Mouse (Mus musculus) C2C12 (cell line): ENCODE data around the gene Mthfd1l. TPM values are rescaled to one million over a fixed set of nuclear protein-coding genes. Genes with fewer than 3 reads are reported as not detected.

ENCODE experiments used
- H3K27me3 ChIP-seq: one replicate; pipeline ENCODE4 v1.6.1; 2011; ENCODE audit not compliant: control insufficient read depth, insufficient read depth, insufficient read length
- H3K36me3 ChIP-seq: one replicate; pipeline ENCODE4 v1.6.1; 2011; ENCODE audit not compliant: control insufficient read depth, insufficient read depth
- H3K4me3 ChIP-seq: one replicate; pipeline ENCODE4 v1.5.1; 2011; ENCODE audit warnings: mild to moderate bottlenecking, control low read depth; ENCODE audit not compliant: poor library complexity, insufficient read depth, severe bottlenecking
- H3K79me2 ChIP-seq: one replicate; pipeline ENCODE4 v1.6.1; 2011; ENCODE audit not compliant: control insufficient read depth, insufficient read depth
- H3K79me3 ChIP-seq: one replicate; pipeline ENCODE4 v1.6.1; 2011; ENCODE audit warnings: low read depth, control low read depth
- H3ac ChIP-seq: one replicate; pipeline ENCODE3; 2011; ENCODE audit warnings: low read depth; ENCODE audit not compliant: control insufficient read depth, insufficient read length
- CEBPB ChIP-seq: IDR thresholded peaks from one replicate; pipeline ENCODE4 v1.6.1; 2011; ENCODE audit warnings: low read depth, mild to moderate bottlenecking, control low read depth, moderate library complexity
- CTCF ChIP-seq: IDR thresholded peaks from one replicate; pipeline ENCODE4 v1.5.1; 2011; ENCODE audit not compliant: control insufficient read depth, insufficient read depth, insufficient read length
- FOSL1 ChIP-seq: IDR thresholded peaks from one replicate; pipeline ENCODE4 v1.8.0; 2011; ENCODE audit warnings: mild to moderate bottlenecking, low read length; ENCODE audit not compliant: poor library complexity, insufficient read depth, severe bottlenecking
- MAX ChIP-seq: IDR thresholded peaks from one replicate; pipeline ENCODE4 v1.6.1; 2011; ENCODE audit warnings: mild to moderate bottlenecking, control low read depth
- MYOD1 ChIP-seq: IDR thresholded peaks from one replicate; pipeline ENCODE4 v1.6.1; 2011; ENCODE audit warnings: low read depth; ENCODE audit not compliant: control insufficient read depth, insufficient read length
- MYOG ChIP-seq: IDR thresholded peaks from one replicate; pipeline ENCODE4 v1.6.1; 2011; ENCODE audit not compliant: control insufficient read depth, insufficient read length; ENCODE audit errors: extremely low read depth
- USF1 ChIP-seq: IDR thresholded peaks from one replicate; pipeline ENCODE4 v1.6.1; 2011; ENCODE audit warnings: low read depth, mild to moderate bottlenecking, control low read depth, moderate library complexity
- polyA plus RNA-seq: library from polyadenylated mRNA; unstranded; fragments of >200 nt; fragmentation: generic; extraction: Trizol; gene quantifications from one replicate; pipeline ENCODE4 v1.2.1, GENCODE M21; 2012; ENCODE audit warnings: missing spikeins

Gene Mthfd1l
- polyA plus RNA-seq, 1 experiment: 43.6 TPM

- Histone ChIP-seq H3K27me3 (no peaks in the 10 kb centered on the region), H3K79me3 (no peaks in the 10 kb centered on the region), H3ac (no peak overlapping the region), H3K79me2 (no peaks in the 10 kb centered on the region), H3K4me3 (no peak overlapping the region), H3K36me3 (peaks cover 11% of the 10 kb centered on the region)
- TF ChIP-seq CEBPB (no peak), MAX (no peak), CTCF (no peak), MYOD1 (no peak), USF1 (no peak)
Observed at GRCm38 (mm10) chr10:4159541-4160090, 186.7 kb downstream of the Mthfd1l start.

GRCm38 (mm10) chr10:4160242-4160785 lies 187.4 kb downstream of the Mthfd1l start:
- Histone ChIP-seq H3ac (no peak overlapping the region), H3K79me2 (no peaks in the 10 kb centered on the region), H3K36me3 (peaks cover 11% of the 10 kb centered on the region), H3K27me3 (no peaks in the 10 kb centered on the region), H3K79me3 (no peaks in the 10 kb centered on the region), H3K4me3 (no peak overlapping the region)
- TF ChIP-seq CTCF (no peak), MYOG (no peak), CEBPB (no peak), MYOD1 (no peak), FOSL1 (no peak), USF1 (no peak)

- Histone ChIP-seq H3K4me3 (no peak overlapping the region), H3K36me3 (no peaks in the 10 kb centered on the region), H3K79me2 (no peaks in the 10 kb centered on the region), H3K27me3 (no peaks in the 10 kb centered on the region), H3K79me3 (no peaks in the 10 kb centered on the region), H3ac (no peak overlapping the region)
- no peak for TF ChIP-seq CTCF
- TF ChIP-seq MAX: no peak
- TF ChIP-seq USF1: no peak
- TF ChIP-seq FOSL1: no peak
- TF ChIP-seq MYOG: no peak
- TF ChIP-seq CEBPB: no peak
- TF ChIP-seq MYOD1: no peak
Observed at GRCm38 (mm10) chr10:4162049-4162448, 189.1 kb downstream of the Mthfd1l start.

GRCm38 (mm10) chr10:4162976-4163375 lies 190.1 kb downstream of the Mthfd1l start:
- TF ChIP-seq FOSL1: no peak
- no peak for TF ChIP-seq CTCF
- no peak for TF ChIP-seq USF1
- no peak for TF ChIP-seq MYOG
- no peak for TF ChIP-seq MAX
- TF ChIP-seq MYOD1: no peak
- TF ChIP-seq CEBPB: no peak
- no peaks in the 10 kb centered on the region for H3K79me3 ChIP-seq
- no peaks in the 10 kb centered on the region for H3K36me3 ChIP-seq
- no peak overlapping the region for H3ac ChIP-seq
- H3K27me3 ChIP-seq: no peaks in the 10 kb centered on the region
- H3K4me3 ChIP-seq: no peak overlapping the region
- no peaks in the 10 kb centered on the region for H3K79me2 ChIP-seq

DNA sequence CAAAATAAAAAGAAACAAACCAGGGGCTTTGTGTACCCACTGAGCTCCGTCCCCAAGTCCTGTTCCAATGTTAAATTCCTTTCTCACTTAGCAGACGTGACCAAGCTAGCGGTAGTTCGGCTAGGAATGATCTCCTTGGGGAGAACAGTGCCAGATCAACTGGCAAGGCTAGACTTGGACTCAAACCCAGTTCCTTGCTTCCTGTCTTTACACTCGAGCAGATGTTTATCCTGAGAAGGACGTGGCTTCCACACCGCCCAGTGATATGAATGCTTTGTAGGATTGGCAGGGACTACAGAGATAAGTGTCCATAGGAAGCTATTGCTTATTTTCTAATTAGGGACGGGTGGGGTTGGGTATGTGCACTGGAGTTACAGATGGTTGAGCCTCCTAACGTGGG lies 191.8 kb downstream of the Mthfd1l start:
- TF ChIP-seq MAX (no peak), FOSL1 (no peak), MYOD1 (no peak), CEBPB (no peak)
- H3K79me2 ChIP-seq: no peaks in the 10 kb centered on the region
- no peaks in the 10 kb centered on the region for H3K27me3 ChIP-seq
- no peaks in the 10 kb centered on the region for H3K79me3 ChIP-seq
- H3K4me3 ChIP-seq: no peak overlapping the region
- no peaks in the 10 kb centered on the region for H3K36me3 ChIP-seq
- no peak overlapping the region for H3ac ChIP-seq

GRCm38 (mm10) chr10:4168222-4168798 lies 195.4 kb downstream of the Mthfd1l start:
- Histone ChIP-seq H3K27me3 (no peaks in the 10 kb centered on the region), H3K4me3 (no peak overlapping the region), H3K79me2 (no peaks in the 10 kb centered on the region), H3K36me3 (no peaks in the 10 kb centered on the region), H3ac (no peak overlapping the region), H3K79me3 (no peaks in the 10 kb centered on the region)
- TF ChIP-seq CEBPB (no peak), CTCF (no peak), MYOD1 (no peak), FOSL1 (no peak), MYOG (no peak), MAX (no peak), USF1 (no peak)
